Mouse (Mus musculus): ENCODE measurements around the gene Mtmr3.

Mtmr3 gene

GRCm38 (mm10) chr11:4594608-4595500 lies at the start of gene Mtmr3:
Gene Mtmr3, minus strand, starts transcription at chr11:4594863.
- peak; percentile 97 for DNase-seq

DNA sequence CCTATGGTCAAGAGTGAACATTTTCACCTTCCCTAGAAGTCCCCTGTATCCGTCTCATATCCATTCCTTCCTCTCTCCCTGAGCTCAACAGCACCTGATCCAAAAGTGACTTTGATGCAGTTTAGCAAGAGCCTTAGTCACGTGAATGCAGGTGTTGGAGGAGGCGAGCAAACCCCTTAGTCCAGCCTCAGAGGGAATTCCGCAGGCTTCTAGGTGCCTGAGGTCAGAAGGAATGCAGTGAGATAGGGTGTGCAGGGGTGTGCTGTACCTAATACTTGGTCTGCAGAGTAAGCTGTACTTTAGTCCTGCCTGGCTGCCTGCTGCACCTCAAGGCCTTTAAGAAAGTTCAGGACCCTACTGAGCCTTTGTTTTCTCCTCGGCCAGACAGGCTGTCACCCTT lies 49.1 kb upstream of the Mtmr3 start:
- DNase-seq: no peak

GRCm38 (mm10) chr11:4641185-4641584 lies 46.5 kb upstream of the Mtmr3 start:
- no peak for DNase-seq

DNA sequence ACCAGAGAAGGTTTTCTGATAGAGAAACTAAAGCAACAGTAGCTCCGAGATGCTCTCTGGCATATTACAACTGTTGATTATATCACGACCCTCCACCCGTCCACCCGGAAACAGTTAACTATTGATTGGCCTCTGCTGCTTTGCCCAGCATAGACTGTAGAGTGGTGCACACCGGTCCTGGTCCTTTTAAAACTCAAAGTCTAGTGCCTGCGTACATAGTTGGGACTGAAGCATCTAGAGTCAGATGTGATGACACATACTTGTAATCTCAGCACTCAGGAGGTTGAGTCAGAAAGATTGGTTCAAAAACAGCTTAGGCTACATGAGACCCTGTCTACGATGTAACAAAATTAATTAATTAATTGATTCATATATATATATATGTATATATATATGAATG lies 43.6 kb upstream of the Mtmr3 start:
- no peak for DNase-seq

GRCm38 (mm10) chr11:4637534-4638234 lies 43.0 kb upstream of the Mtmr3 start, which contains the start of gene Ascc2:
Gene Ascc2, plus strand, starts transcription at chr11:4637747.
- DNase-seq: peak; percentile 99

GRCm38 (mm10) chr11:4636782-4637342 lies 42.2 kb upstream of the Mtmr3 start:
- DNase-seq: no peak

GRCm38 (mm10) chr11:4634395-4634794 lies 39.7 kb upstream of the Mtmr3 start:
- DNase-seq: no peak

DNA sequence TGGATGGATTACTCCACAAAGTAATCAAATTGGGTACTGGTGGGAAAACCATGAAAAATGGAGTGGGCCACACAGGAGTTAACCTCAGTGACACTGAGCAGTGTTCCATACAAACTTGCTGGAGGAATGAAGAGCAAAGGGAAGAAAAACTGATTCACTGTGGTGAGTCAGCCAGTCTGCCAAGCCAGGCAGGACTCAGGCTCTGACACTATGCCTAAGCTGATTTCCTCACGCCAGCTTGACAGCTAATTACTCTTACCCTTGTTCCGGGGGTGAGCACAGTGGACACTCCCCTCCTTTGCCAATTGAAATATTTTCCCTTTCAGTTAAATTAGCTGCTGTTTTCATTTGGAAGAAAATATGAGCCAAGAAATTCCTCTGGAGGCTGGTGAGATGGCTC lies 38.8 kb upstream of the Mtmr3 start:
- DNase-seq: no peak

- peak; percentile 38 for DNase-seq
Observed at GRCm38 (mm10) chr11:4629861-4630280, 35.2 kb upstream of the Mtmr3 start.

- no peak for DNase-seq
Observed at GRCm38 (mm10) chr11:4627636-4628035, 33.0 kb upstream of the Mtmr3 start.

GRCm38 (mm10) chr11:4625931-4626330 lies 31.3 kb upstream of the Mtmr3 start:
- DNase-seq: no peak

- DNase-seq: no peak
Observed at GRCm38 (mm10) chr11:4622997-4623396, 28.3 kb upstream of the Mtmr3 start.

DNA sequence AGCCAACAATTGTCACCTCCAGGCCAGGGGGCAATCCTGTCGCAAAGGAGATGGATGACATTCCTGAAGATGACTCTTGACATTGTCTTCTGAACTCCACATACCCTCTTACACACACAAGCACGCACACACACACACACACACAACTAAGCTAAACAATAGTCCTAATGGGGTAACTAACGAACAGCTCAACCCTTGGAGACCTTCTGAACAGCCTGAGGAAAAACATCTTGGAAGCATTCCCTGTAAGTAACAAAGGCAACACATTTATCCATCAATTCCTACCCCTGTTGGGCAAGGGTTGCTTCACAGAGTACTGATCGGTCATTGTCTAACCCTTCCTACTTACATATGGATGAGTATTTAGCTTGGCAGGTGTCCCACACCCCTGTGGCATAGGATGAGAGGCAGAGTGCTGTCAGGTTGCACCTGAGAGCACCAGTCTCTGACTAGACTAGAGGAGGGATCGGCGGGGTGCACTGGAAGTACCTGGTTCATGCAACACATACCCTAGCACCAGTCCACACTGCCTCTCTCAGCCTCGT lies 27.9 kb upstream of the Mtmr3 start:
- DNase-seq: no peak

- no peak for DNase-seq
Observed at GRCm38 (mm10) chr11:4621866-4622265, 27.2 kb upstream of the Mtmr3 start.

- no peak for DNase-seq
Observed at GRCm38 (mm10) chr11:4620501-4621108, 25.9 kb upstream of the Mtmr3 start.

- DNase-seq: no peak
Observed at GRCm38 (mm10) chr11:4620017-4620485, 25.4 kb upstream of the Mtmr3 start, which contains the start of gene Gm11032. Gene Gm11032, plus strand, starts transcription at chr11:4620067.

- DNase-seq: no peak
Observed at GRCm38 (mm10) chr11:4611904-4612303, 17.2 kb upstream of the Mtmr3 start.

DNA sequence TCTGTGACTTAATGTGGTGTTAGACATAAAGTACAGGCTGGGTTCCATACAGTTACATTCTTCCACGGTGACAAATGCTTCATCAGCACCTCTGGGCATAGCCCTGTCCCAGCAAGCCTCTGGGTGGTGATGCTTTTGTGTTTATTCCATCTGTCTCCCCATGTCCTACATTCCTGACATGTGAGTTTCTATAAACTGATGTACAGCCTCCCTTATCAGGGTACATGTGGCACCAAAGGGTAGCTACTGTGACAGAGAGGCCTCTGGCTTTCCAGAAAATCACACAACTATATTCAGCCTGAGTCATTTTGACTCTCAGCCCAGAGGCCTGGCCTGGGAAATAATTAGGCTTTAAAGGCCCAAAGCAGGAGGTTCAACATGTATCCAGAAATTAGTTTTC lies 11.9 kb upstream of the Mtmr3 start:
- no peak for DNase-seq

DNA sequence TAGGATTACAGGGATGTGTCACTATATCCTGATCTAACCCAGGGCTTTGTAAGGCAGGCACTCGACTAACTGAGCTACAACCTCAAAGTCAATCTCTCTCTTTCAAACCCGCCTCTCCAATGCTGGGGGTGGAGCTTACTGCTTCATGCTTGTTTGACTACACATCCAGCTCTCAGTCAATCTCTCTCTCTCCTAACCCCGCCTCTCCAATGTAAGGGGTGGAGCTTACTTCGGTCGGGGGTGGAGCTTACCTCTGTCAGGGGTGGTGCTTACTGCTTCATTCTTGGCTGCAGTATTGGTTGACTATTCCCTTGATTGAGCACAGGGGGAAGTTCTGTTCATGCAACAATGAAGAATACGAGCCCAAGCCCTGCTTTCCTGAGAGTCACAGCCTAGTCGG lies 10.8 kb upstream of the Mtmr3 start:
- DNase-seq: peak; percentile 49

- DNase-seq: no peak
Observed at GRCm38 (mm10) chr11:4604441-4604840, 9.8 kb upstream of the Mtmr3 start.

DNA sequence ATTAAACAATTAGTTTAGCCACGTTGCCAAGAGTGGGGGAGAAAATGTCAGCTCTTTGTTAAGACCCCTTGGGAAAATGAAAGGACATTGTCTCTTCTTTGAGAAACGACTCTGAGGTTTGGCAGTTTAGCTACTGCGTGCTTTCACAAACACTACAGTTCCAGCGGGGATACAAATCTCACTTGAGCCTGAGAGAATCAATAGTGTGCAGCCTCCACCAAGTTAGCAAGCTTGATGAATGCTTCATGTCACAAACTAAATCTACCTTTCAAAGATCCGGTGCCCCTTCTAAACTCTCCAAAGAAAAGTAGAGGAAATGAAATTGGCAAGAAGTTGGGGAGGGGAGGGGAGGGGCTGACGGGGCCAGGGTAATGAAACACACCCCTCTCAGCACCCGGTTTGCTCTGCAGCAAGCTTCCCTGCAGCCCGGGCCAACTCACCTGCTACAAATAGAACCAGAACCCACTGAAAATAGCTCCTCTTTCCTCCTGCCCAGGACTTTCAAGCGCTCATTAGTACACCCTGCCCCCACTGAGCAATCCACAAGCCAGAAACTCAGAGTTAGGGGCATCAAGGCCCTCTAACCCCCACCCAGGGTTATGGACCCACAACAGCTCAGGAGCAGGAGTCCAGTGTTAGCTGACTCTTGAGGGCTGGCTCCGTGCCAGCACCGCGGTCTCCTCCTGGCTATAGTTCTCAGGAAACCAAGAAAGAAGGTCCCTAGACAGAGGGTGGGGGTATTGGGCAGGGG lies 8.2 kb upstream of the Mtmr3 start:
- DNase-seq: peak; percentile 59

DNA sequence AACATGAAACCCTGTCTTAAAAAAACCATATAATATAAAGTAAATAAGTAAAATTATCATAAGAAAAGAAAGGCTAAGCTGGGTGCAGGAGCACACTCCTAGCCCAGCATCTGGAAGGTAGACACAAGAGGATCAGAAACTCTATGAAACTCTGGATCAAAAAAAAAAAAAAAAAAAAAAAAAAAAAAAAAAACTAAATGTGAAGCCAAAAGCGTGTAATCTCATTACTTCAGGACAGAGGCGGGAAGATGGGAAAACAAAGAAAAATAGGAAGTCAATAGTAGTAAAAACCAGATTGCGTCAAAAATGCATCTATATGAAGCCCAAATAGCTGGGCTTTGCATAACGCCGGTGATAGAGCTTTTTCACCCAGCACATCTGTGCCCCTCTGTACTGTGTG lies 7.2 kb upstream of the Mtmr3 start:
- DNase-seq: no peak
